Mouse (Mus musculus): ENCODE measurements around the gene Mpo. TPM values are rescaled to one million over a fixed set of nuclear protein-coding genes. Genes with fewer than 3 reads are reported as not detected.

The Mpo gene
- total and polyA plus RNA-seq, 3 experiments = 0.13 TPM; not detected in 2

DNA sequence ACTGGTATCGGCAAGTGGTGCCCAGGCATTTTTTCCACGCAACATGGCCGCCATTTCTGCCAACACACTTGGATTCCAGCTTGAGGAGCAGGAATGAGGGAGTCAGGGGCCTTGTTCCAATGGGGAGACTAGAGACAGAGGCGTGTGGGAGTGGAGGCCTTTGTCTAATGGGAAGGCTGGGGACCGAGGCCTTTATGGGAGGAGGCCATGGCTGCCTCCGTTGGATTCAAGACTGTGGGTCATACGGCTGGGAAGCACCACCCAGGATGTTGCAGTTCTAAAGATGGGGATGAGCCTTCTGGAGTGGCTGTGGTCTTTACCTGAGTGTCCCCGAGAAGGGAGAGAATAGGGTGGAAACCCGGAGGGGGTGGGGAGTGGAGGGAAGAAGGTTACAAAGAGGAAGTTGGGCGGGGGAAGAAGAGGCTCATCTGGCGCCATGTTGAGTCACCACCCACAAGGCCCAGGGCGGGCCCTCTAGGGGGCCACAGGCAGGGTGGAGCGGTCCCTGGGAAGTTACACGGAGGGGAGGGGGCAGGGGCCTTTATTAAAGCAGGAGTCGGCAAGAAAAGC lies 37.0 kb upstream of the Mpo start:
- peaks cover 5 to 27% of the 10 kb centered on the region in 2 experiments; a peak in 3 of 4 replicates for H3K4me1 ChIP-seq (ENCODE audit: control insufficient read depth in 1 of 2, insufficient read depth in 2 of 2, low read length in 2 of 2)
- no peaks in the 10 kb centered on the region for H3K27me3 ChIP-seq (ENCODE audit: control insufficient read depth in 1 of 2, insufficient read depth in 2 of 2, low read length in 2 of 2)
- H3K79me2 ChIP-seq (ENCODE audit: control insufficient read depth, insufficient read depth, low read length, poor library complexity) = peaks cover 54% of the 10 kb centered on the region
- peaks cover 2 to 23% of the 10 kb centered on the region in 2 experiments; a peak in 3 of 4 replicates for H3K36me3 ChIP-seq (ENCODE audit: control insufficient read depth in 1 of 2, insufficient read depth in 2 of 2, low read length in 2 of 2)
- H3K9ac ChIP-seq (ENCODE audit: control insufficient read depth, low read depth, low read length, poor library complexity, severe bottlenecking) = peak overlapping the region; percentile 95
- peak overlapping the region; percentile 86 for H3K27ac ChIP-seq (ENCODE audit: control insufficient read depth, low read depth, low read length)
- TF ChIP-seq POLR2A (IDR thresholded peaks at IDR 0.05; ENCODE audit: control insufficient read depth in 1 of 2, insufficient read depth in 1 of 2, low read depth in 1 of 2, low read length in 2 of 2, poor library complexity in 1 of 2) (peak in 1 of 2 experiments; percentile 69; a peak in 2 of 4 replicates), NRF1 (IDR thresholded peaks at IDR 0.05; ENCODE audit: insufficient read depth, low read depth, low read length, poor library complexity, severe bottlenecking) (no peak), SMC3 (IDR thresholded peaks at IDR 0.05; ENCODE audit: low read depth, low read length) (no peak), UBTF (IDR thresholded peaks at IDR 0.05; ENCODE audit: borderline replicate concordance, insufficient read depth, low read depth, low read length) (peak; percentile 65; the same call in 1 of the 2 replicates), CTCF (IDR thresholded peaks at IDR 0.05 in 2 of 3, conservative IDR thresholded peaks at IDR 0.05 in 1 of 3; ENCODE audit: control insufficient read depth in 1 of 3, insufficient read depth in 1 of 3, low read depth in 2 of 3, low read length in 3 of 3, poor library complexity in 1 of 3, severe bottlenecking in 1 of 3) (peak in 1 of 3 experiments; percentile 27; a peak in 1 of 6 replicates), MAZ (IDR thresholded peaks at IDR 0.05; ENCODE audit: low read depth, low read length) (no peak), ZMIZ1 (IDR thresholded peaks at IDR 0.05; ENCODE audit: low read depth, low read length) (no peak), TBP (IDR thresholded peaks at IDR 0.05; ENCODE audit: low read depth, low read length) (peak; percentile 29; the same call in 1 of the 2 replicates), POLR2AphosphoS5 (IDR thresholded peaks at IDR 0.05; ENCODE audit: borderline replicate concordance, low read depth, low read length) (peak; percentile 96; the same call in 1 of the 2 replicates), CHD2 (IDR thresholded peaks at IDR 0.05; ENCODE audit: low read length) (no peak), ZKSCAN1 (IDR thresholded peaks at IDR 0.05; ENCODE audit: low read depth, low read length) (no peak)
- no peaks in the 10 kb centered on the region for H3K9me3 ChIP-seq (replicated peaks; ENCODE audit: insufficient read depth, low read length)
- H3K4me3 ChIP-seq (ENCODE audit: control insufficient read depth in 1 of 2, insufficient read depth in 1 of 2, low read depth in 2 of 2, low read length in 2 of 2) = peak overlapping the region; percentile 25 to 94
- peak; percentile 89 for DNase-seq (ENCODE audit: low read depth, low spot score)

DNA sequence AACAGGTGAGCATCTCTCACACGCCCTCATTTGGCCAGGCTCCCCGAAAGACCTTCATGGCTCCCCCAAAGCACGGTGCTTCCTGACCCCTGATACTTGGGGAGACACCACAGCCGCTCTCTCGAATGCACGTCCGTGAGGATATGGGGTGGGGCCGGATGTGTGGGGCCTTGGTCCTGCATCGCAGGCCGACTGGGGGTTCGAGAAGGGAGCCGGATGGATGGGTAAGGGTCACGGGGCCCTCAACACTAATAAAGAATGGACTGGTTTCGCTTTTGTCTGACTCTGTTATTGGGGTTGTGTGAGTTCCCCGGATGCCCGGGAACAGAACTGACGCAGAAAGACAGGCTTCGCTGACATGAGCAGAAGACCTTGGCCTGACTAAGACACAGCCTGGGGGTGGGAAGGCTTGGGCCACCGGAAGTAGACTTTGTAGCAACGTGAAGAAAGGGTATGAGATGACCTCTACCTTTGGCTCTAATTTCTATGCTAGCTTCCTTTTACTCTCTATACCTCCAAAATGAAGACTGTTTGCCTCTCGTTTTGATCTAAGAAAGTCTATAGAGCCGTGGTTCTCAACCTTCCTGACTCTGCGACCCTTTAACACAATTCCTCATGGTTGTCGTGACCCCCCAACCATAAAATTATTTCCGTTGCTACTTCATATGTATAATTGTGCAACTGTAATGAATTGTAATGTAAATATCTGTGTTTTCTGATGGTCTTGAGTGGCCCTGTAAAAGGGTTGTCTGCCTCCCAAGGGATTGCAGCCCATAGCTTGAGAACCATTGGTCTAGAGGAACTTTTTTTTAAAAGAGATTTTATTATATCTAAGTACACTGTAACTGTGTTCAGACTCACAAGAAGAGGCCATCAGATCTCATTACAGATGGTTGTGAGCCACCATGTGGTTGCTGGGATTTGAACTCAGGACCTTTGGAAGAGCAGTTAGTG lies 36.1 kb upstream of the Mpo start:
- H3K27me3 ChIP-seq (ENCODE audit: control insufficient read depth in 1 of 2, insufficient read depth in 2 of 2, low read length in 2 of 2) = no peaks in the 10 kb centered on the region
- TF ChIP-seq ZC3H11A (IDR thresholded peaks at IDR 0.05; ENCODE audit: low read depth, low read length) (no peak), EP300 (IDR thresholded peaks at IDR 0.05; ENCODE audit: low read depth in 1 of 2, low read length in 2 of 2) (no peak), MAFK (IDR thresholded peaks at IDR 0.05; ENCODE audit: borderline replicate concordance, low read depth, low read length) (no peak), ZKSCAN1 (IDR thresholded peaks at IDR 0.05; ENCODE audit: low read depth, low read length) (no peak), MAZ (IDR thresholded peaks at IDR 0.05; ENCODE audit: low read depth, low read length) (no peak), MYC (IDR thresholded peaks at IDR 0.05; ENCODE audit: low read depth, low read length) (no peak), MAX (IDR thresholded peaks at IDR 0.05; ENCODE audit: low read length) (no peak), POLR2AphosphoS5 (IDR thresholded peaks at IDR 0.05; ENCODE audit: borderline replicate concordance, low read depth, low read length) (0 out of 2 replicates have a peak, but pooled peaks have one; percentile 48), POLR2AphosphoS2 (IDR thresholded peaks at IDR 0.05; ENCODE audit: low read length) (no peak), TBP (IDR thresholded peaks at IDR 0.05; ENCODE audit: low read depth, low read length) (peak; percentile 60), UBTF (IDR thresholded peaks at IDR 0.05; ENCODE audit: borderline replicate concordance, insufficient read depth, low read depth, low read length) (0 out of 2 replicates have a peak, but pooled peaks have one; percentile 3), POLR2A (IDR thresholded peaks at IDR 0.05; ENCODE audit: control insufficient read depth in 1 of 2, insufficient read depth in 1 of 2, low read depth in 1 of 2, low read length in 2 of 2, poor library complexity in 1 of 2) (peak; percentile 32 to 55; a peak in 2 of 4 replicates), JUND (IDR thresholded peaks at IDR 0.05; ENCODE audit: low read depth, low read length) (no peak), CTCF (IDR thresholded peaks at IDR 0.05 in 2 of 3, conservative IDR thresholded peaks at IDR 0.05 in 1 of 3; ENCODE audit: control insufficient read depth in 1 of 3, insufficient read depth in 1 of 3, low read depth in 2 of 3, low read length in 3 of 3, poor library complexity in 1 of 3, severe bottlenecking in 1 of 3) (no peak), E2F4 (IDR thresholded peaks at IDR 0.05; ENCODE audit: borderline replicate concordance, low read depth, low read length) (no peak)
- H3K4me3 ChIP-seq (ENCODE audit: control insufficient read depth in 1 of 2, insufficient read depth in 1 of 2, low read depth in 2 of 2, low read length in 2 of 2) = peak overlapping the region; percentile 25 to 94
- H3K9ac ChIP-seq (ENCODE audit: control insufficient read depth, low read depth, low read length, poor library complexity, severe bottlenecking) = peak overlapping the region; percentile 95
- peak; percentile 74 for DNase-seq (ENCODE audit: low read depth, low spot score)
- peaks cover 48% of the 10 kb centered on the region for H3K79me2 ChIP-seq (ENCODE audit: control insufficient read depth, insufficient read depth, low read length, poor library complexity)
- H3K36me3 ChIP-seq (ENCODE audit: control insufficient read depth in 1 of 2, insufficient read depth in 2 of 2, low read length in 2 of 2) = peaks cover 2 to 18% of the 10 kb centered on the region in 2 experiments; a peak in 3 of 4 replicates
- peak overlapping the region; percentile 86 for H3K27ac ChIP-seq (ENCODE audit: control insufficient read depth, low read depth, low read length)
- peaks cover under 1 to 20% of the 10 kb centered on the region in 2 experiments; a peak in 3 of 4 replicates for H3K4me1 ChIP-seq (ENCODE audit: control insufficient read depth in 1 of 2, insufficient read depth in 2 of 2, low read length in 2 of 2)
- H3K9me3 ChIP-seq (replicated peaks; ENCODE audit: insufficient read depth, low read length) = no peaks in the 10 kb centered on the region

Measured in MEL (cell line).